Mouse (Mus musculus) cerebellum, adult 2 months (tissue): ENCODE measurements around the gene Rptn.

Source experiments
- CTCF ChIP-seq: fragments of 200-500 bp; IDR thresholded peaks from 2 replicates; pipeline ENCODE4 v1.5.1; 2011; ENCODE audit warnings: low read depth, mild to moderate bottlenecking, control low read depth, low read length, moderate library complexity, borderline replicate concordance; ENCODE audit not compliant: insufficient read depth
- POLR2A ChIP-seq: fragments of 200-500 bp; IDR thresholded peaks from 2 replicates; pipeline ENCODE4 v1.6.1; 2011; ENCODE audit warnings: low read length, control low read depth, borderline replicate concordance; ENCODE audit not compliant: insufficient read depth

DNA sequence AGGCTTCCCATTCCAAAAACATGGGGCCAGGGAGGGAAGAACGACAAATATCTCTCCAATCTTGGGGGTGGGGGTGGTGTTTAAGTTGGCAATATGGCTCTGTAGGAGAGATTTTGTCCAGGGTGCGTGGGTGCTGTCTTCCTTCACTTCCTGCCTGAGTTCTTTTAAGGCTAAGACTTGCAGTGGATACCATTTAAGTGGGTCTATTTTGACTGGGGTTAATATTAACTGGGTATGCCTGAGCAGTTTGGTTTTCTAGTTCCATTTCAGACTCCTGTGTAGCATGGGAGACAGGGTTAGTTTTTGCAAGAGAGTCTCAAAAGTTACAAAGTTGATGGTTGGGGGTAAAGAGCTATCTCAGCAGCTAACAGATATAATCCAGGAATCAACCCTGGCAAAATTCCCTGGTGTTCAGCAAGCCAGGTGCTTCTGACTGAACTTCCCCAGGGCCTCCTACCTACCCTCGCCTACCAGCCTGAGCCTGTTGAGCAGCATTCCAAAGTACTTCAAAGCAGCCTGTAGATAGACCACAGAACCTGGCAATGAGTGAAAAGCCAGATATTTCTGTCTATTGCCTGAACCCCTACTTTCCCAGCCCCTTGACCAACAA lies 26.4 kb upstream of the Rptn start:
- TF ChIP-seq CTCF (no peak), POLR2A (no peak)
